ENCODE assay signal across 8 mouse cellular contexts in genomic region chr2:122028756-122029700, GRCm38 (mm10). TPM values are rescaled to one million over a fixed set of nuclear protein-coding genes. Genes with fewer than 3 reads are reported as not detected.
DNase-seq lines count a peak whose midpoint lies in the region; ATAC-seq and TF ChIP-seq lines count a peak whose summit lies in the region.

No protein-coding gene starts in this region.

- 2% methylated on average over 66 of the region's 71 CpGs for WGBS in hindbrain, postnatal 0 days
- 1% methylated on average over 71 of the region's 71 CpGs for WGBS in limb, embryonic 15.5 days
- 1% methylated on average over 71 of the region's 71 CpGs for WGBS in midbrain, embryonic 14.5 days

- H3K27ac ChIP-seq in bone marrow macrophage, adult 2 months (ENCODE audit: insufficient read depth, low read depth, low read length): peak overlapping the region; percentile 62
- H3K27ac ChIP-seq in hindbrain, postnatal 0 days: peak overlapping the region; percentile 85
- H3K27ac ChIP-seq in limb, embryonic 15.5 days: peak overlapping the region; percentile 92
- H3K27ac ChIP-seq in midbrain, embryonic 14.5 days (replicated peaks; ENCODE audit: low read depth, low read length): peak overlapping the region; percentile 82

- ATAC-seq in hindbrain, postnatal 0 days: peak; percentile 71
- ATAC-seq in limb, embryonic 15.5 days (ENCODE audit: insufficient number of reproducible peaks, low FRiP score, low TSS enrichment, low read depth): no peak; the same call in none of the 2 replicates
- peak; percentile 74 for ATAC-seq in midbrain, embryonic 14.5 days (ENCODE audit: low FRiP score, low TSS enrichment)

- H3K27me3 ChIP-seq in hindbrain, postnatal 0 days (ENCODE audit: insufficient read depth, low read length): no peaks in the 10 kb centered on the region
- no peaks in the 10 kb centered on the region for H3K27me3 ChIP-seq in limb, embryonic 15.5 days
- no peaks in the 10 kb centered on the region for H3K27me3 ChIP-seq in midbrain, embryonic 14.5 days (ENCODE audit: control insufficient read depth, insufficient read depth, low read length)

- H3K36me3 ChIP-seq in hindbrain, postnatal 0 days (ENCODE audit: insufficient read depth, low read length): no peaks in the 10 kb centered on the region
- H3K36me3 ChIP-seq in limb, embryonic 15.5 days: no peaks in the 10 kb centered on the region
- H3K36me3 ChIP-seq in midbrain, embryonic 14.5 days (ENCODE audit: control insufficient read depth, insufficient read depth, low read length): 0 out of 2 replicates have a peak, but pooled peaks cover 8% of the 10 kb centered on the region

- H3K4me1 ChIP-seq in bone marrow macrophage, adult 2 months (ENCODE audit: control insufficient read depth, insufficient read depth, low read length): peaks cover 8% of the 10 kb centered on the region; the same call in 1 of the 2 replicates
- peaks cover 6% of the 10 kb centered on the region for H3K4me1 ChIP-seq in hindbrain, postnatal 0 days (ENCODE audit: insufficient read depth, low read length)
- H3K4me1 ChIP-seq in limb, embryonic 15.5 days: 0 out of 2 replicates have a peak, but pooled peaks cover 8% of the 10 kb centered on the region
- no peaks in the 10 kb centered on the region; the same call in 1 of the 2 replicates for H3K4me1 ChIP-seq in midbrain, embryonic 14.5 days (ENCODE audit: control insufficient read depth, insufficient read depth, low read length)

- H3K9me3 ChIP-seq in hindbrain, postnatal 0 days (ENCODE audit: low read length): no peaks in the 10 kb centered on the region
- H3K9me3 ChIP-seq in limb, embryonic 15.5 days: no peaks in the 10 kb centered on the region
- no peaks in the 10 kb centered on the region for H3K9me3 ChIP-seq in midbrain, embryonic 14.5 days (ENCODE audit: control insufficient read depth, low read length)

- H3K4me3 ChIP-seq in bone marrow macrophage, adult 2 months (ENCODE audit: insufficient read depth, low read length): peak overlapping the region; percentile 86
- peak overlapping the region; percentile 68 for H3K4me3 ChIP-seq in hindbrain, postnatal 0 days (ENCODE audit: low read length)
- peak overlapping the region; percentile 94 for H3K4me3 ChIP-seq in limb, embryonic 15.5 days
- H3K4me3 ChIP-seq in midbrain, embryonic 14.5 days (replicated peaks; ENCODE audit: low read depth, low read length): peak overlapping the region; percentile 86

- TF ChIP-seq POLR2A in bone marrow macrophage, adult 2 months (IDR thresholded peaks at IDR 0.05; ENCODE audit: borderline replicate concordance, low read depth, low read length): no peak

- DNase-seq in layer of hippocampus, adult 18-20 months (ENCODE audit: low spot score in 2 of 2): peak; percentile 32 to 36
- DNase-seq in layer of hippocampus, adult 9-10 months (ENCODE audit: low spot score): no peak
- peak; percentile 11 for DNase-seq in forelimb bud, embryonic 11.5 days (ENCODE audit: low read depth, low spot score)
- DNase-seq in hindbrain, postnatal 0 days (ENCODE audit: low spot score): peak; percentile 36
- peak; percentile 39 for DNase-seq in midbrain, embryonic 14.5 days
- DNase-seq in telencephalon, adult 2 months (ENCODE audit: low read depth, low spot score): peak; percentile 10

- H3K4me2 ChIP-seq in hindbrain, postnatal 0 days (ENCODE audit: low read depth, low read length): peak overlapping the region; percentile 68
- peak overlapping the region; percentile 53 for H3K4me2 ChIP-seq in limb, embryonic 15.5 days
- H3K4me2 ChIP-seq in midbrain, embryonic 14.5 days (ENCODE audit: low read length): peak overlapping the region; percentile 78

- H3K9ac ChIP-seq in hindbrain, postnatal 0 days (replicated peaks; ENCODE audit: low read length): peak overlapping the region; percentile 89
- H3K9ac ChIP-seq in limb, embryonic 15.5 days: peak overlapping the region; percentile 96
- peak overlapping the region; percentile 76 for H3K9ac ChIP-seq in midbrain, embryonic 14.5 days (replicated peaks; ENCODE audit: low read length)

- TF ChIP-seq CTCF in bone marrow macrophage, adult 2 months (IDR thresholded peaks at IDR 0.05; ENCODE audit: low read depth, low read length): no peak
- peak; percentile 25; the same call in 1 of the 2 replicates for TF ChIP-seq CTCF in hindbrain, postnatal 0 days (IDR thresholded peaks at IDR 0.05; ENCODE audit: low read depth)

RNA-seq across cellular contexts. Expression of gene Eif3j1, which starts 0.7 kb away (rescaled TPM):
- total RNA-seq in layer of hippocampus, adult 18-20 months (2021): 10 to 100 TPM; 17.0 to 17.2 TPM
- 3.9 and 5.4 TPM in 2 replicates for polyA plus RNA-seq in bone marrow macrophage, adult 2 months (2012; ENCODE audit: insufficient read depth, insufficient read length, missing spikeins)
- total RNA-seq in hindbrain, postnatal 0 days (2014; rRNA removed): 16.7 and 22.1 TPM in 2 replicates
- polyA plus RNA-seq in hindbrain, postnatal 0 days (2015; fragmentation: Nextera tagmentation; extraction: Ambion mirVana): 12.7 and 13.0 TPM in 2 replicates
- polyA plus RNA-seq in limb, embryonic 15.5 days (2015; fragmentation: Nextera tagmentation; extraction: Ambion mirVana): 11.1 and 11.5 TPM in 2 replicates
- polyA plus RNA-seq in midbrain, embryonic 14.5 days (2014; fragmentation: Nextera tagmentation; extraction: Ambion mirVana): 10.1 TPM in 2 replicates
